Mouse (Mus musculus) retina, postnatal 1 day (tissue): ENCODE measurements around the gene 9130213A22Rik.

Experiments used
- DNase-seq: peaks from one replicate; pipeline ENCODE4 v3.0.0-alpha.2; 2012

Gene 9130213A22Rik

DNA sequence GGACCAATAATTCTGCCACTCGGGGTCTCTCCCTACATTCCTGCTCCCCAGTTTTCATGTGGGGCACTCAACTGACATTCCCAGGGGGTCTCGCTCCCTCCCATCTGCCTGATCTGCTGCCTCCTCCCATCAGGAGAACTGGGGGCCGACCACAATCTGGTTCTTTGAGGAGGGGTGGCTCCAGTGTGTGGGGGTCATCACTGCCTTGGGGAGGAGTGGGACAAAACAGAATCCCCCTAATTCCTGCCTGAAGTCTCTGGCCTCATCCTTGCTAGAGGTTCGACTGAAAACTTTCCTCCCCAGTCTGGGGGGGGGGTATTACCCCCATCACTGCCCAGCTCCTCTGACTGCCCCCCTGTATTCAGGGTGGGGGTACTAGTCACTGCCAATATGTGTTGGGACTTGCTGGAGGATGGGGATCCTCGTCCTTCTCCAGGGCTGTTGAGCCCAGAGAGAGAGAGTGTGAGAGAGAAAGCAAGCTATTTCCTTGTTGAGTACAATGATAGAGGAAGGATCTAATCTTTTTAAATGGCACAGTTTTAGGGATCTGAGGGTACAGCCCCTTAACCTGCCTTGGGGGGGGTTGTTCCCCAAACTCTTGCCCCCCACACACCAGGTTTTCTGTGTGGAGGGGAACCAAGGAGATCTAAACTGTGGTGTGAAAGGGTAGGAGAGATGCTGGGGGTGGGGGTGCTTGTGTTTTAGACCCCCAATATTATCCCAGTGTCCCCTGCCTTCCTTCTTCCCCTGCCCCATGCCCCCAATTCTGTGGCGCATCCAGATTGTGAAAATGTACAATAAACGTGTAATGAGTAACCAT is 30.6 kb downstream of the 9130213A22Rik start:
- DNase-seq: no peak

DNA sequence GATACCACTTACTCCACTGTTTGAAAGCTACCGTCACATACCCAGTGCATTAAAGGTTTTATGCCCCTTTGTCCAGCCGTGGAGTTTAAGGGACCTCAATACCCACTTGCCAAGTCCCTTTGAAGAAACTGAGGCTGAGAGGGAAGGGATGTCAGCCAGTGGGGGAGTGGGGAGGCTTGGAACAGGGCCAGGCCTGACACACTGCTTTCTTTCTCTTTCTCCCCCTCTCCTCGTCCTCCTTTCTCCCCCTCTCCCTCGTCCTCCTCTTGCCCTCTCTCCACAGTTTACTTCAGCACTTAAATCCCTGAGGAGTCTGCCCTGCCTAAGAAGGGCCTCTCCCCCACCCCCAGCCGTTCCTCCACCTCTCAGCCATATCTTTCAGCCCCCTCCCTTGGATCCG is 32.0 kb downstream of the 9130213A22Rik start:
- no peak for DNase-seq

- no peak for DNase-seq
Observed at GRCm38 (mm10) chr11:69089616-69090290, 32.6 kb downstream of the 9130213A22Rik start.

- DNase-seq: no peak
Observed at GRCm38 (mm10) chr11:69088856-69089615, 33.4 kb downstream of the 9130213A22Rik start.

DNA sequence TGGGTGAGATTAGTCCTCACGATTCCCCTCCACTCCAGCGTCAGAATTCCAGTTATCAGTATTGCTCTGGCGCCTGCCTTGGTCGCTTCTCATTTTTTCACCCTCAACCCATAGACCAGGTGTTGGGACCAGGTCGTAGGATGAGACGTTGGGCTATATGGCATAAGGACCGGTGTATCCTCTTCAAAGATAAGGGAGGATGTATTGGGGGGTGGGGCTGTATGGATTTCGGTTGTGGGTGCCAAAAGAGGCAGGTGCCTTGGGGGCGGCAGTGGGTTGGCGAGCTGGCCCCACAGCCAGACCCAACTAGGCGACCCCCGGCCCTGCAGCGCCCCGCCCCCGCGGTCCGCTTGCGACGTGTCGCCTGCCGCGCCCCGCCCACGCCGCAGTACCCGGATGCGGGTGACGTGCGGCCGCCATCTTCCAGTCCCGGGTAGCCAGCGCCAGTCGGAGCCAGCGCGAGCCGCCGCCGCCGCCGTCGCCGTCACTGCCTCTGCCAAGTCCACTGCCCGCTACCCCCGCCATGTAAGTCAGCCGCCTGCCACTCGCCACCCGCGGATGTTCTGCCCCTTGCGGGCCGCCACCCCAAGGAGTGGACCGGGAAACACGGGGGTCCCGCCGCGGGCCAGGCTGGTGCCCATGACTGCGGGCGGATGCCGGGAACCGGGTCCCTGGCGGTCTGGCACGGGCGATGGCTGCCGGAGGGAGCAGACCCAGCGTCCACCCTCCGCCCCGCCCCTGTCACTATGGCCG is 34.1 kb downstream of the 9130213A22Rik start, which contains the start of gene Vamp2:
Gene Vamp2 (plus strand): TSS at position 388 of the 753 bp plus-strand sequence.
- peak; percentile 94 for DNase-seq

DNA sequence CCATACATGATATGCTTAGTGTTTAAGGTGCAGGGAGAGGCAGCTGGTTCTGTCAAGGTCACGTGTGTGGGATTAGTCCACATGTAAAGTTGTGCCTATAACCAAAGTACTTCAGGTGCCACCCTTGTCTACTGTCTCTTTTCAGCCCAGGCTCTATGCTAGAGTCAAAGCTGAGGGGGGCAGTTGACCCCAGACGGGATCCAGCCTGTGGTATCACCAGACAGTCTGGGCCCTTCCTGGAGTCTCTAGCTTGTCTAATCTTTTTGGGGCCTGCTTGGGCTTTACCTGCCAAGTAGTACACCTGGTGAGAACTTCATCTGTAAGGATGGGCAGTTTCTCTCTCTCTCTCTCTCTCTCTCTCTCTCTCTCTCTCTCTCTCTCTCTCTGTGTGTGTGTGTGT is 34.8 kb downstream of the 9130213A22Rik start:
- no peak for DNase-seq

GRCm38 (mm10) chr11:69087082-69087481 is 35.3 kb downstream of the 9130213A22Rik start:
- peak; percentile 79 for DNase-seq

- no peak for DNase-seq
Observed at GRCm38 (mm10) chr11:69086390-69086789, 36.0 kb downstream of the 9130213A22Rik start.

- no peak for DNase-seq
Observed at GRCm38 (mm10) chr11:69085608-69086007, 36.8 kb downstream of the 9130213A22Rik start.

GRCm38 (mm10) chr11:69081613-69082012 is 40.8 kb downstream of the 9130213A22Rik start:
- DNase-seq: no peak

GRCm38 (mm10) chr11:69080855-69081222 is 41.5 kb downstream of the 9130213A22Rik start:
- no peak for DNase-seq

DNA sequence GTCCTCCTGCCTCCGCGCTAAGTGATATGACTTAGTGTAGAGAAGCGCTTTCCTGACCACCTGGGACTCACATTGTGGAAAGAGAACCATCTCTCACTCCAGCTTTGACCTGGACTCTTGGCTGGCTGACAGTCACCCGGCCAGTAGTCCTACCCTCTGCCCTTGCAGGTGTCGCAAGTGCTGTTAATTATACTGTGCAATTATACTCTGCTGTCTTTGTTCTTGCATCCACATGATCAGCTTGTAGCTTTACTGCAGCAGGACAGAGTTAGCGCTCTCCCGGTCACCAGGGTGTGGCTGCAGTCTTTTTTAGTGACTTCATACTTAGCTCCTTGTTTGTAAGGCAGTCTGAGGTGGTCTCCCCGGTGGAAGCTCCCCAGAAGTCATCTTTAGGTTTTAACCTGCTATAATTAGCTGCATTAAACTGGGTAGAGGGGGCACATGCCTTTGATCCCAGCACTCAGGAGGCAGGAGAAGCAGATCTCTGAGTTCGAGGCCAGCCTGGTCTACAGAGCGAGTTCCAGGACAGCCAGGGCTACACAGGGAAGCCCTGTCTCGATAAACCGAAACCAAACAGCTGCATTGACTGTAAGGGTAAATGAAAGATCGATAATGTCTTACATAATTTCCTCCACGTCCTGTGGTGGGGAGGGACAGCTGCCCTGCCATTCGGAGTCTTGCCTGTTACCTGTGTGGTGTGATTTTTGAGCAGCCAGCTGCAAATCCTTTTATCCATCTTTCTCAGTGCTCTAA is 42.1 kb downstream of the 9130213A22Rik start:
- DNase-seq: no peak

- DNase-seq: no peak
Observed at GRCm38 (mm10) chr11:69078805-69079438, 43.5 kb downstream of the 9130213A22Rik start.

GRCm38 (mm10) chr11:69078041-69078440 is 44.3 kb downstream of the 9130213A22Rik start:
- no peak for DNase-seq

DNA sequence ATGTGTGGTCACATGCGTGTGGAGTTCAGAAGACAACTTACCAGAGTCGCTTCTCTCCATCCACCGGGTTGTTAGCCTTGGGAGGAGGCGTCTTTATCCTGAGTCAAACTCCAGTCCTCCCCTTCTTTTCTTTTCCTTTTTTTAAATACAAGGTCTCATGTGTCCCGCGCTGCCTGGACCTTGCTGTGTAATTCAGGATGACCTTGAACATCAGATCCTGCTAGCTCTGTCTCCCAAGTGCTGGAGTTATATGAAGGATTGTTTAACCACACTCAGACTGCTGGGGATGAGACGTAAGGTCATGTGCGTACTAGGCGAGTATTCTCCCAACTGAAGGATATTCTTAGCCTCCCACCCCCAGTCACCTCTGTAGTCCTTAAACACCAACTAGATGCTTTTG is 45.1 kb downstream of the 9130213A22Rik start:
- DNase-seq: no peak

GRCm38 (mm10) chr11:69076572-69076971 is 45.8 kb downstream of the 9130213A22Rik start:
- no peak for DNase-seq

DNA sequence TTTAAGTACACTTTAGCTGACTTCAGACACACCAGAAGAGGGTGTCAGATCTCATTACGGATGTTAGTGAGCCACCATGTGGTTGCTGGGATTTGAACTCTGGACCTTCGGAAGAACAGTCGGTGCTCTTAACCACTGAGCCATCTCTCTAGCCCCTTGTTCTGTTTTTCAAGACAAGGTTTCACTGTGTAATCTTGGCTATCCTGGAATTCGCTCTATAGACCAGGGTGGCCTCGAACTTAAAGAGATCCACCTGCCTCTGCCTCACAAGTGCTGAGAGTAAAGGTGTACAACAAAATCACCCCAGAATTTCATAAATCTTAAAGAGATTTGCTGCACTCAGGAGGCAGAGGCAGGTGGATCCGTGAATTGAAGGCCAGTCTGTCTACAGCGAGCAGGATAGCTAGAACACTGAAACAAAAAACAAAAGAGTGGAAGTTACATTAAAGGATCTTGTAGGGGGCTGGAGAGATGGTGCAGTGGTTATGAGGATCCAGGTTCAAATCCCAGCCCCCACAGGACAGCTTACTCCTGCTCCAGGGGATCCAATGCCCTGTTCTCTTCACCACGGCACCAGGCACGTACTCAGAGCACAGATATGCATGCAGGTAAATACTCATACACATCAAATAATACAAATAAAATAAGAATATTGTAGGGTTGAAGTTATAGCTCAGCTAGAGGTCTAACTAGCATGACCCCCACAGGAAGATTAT is 46.5 kb downstream of the 9130213A22Rik start:
- DNase-seq: no peak

- DNase-seq: no peak
Observed at GRCm38 (mm10) chr11:69074776-69075069, 47.7 kb downstream of the 9130213A22Rik start.

DNA sequence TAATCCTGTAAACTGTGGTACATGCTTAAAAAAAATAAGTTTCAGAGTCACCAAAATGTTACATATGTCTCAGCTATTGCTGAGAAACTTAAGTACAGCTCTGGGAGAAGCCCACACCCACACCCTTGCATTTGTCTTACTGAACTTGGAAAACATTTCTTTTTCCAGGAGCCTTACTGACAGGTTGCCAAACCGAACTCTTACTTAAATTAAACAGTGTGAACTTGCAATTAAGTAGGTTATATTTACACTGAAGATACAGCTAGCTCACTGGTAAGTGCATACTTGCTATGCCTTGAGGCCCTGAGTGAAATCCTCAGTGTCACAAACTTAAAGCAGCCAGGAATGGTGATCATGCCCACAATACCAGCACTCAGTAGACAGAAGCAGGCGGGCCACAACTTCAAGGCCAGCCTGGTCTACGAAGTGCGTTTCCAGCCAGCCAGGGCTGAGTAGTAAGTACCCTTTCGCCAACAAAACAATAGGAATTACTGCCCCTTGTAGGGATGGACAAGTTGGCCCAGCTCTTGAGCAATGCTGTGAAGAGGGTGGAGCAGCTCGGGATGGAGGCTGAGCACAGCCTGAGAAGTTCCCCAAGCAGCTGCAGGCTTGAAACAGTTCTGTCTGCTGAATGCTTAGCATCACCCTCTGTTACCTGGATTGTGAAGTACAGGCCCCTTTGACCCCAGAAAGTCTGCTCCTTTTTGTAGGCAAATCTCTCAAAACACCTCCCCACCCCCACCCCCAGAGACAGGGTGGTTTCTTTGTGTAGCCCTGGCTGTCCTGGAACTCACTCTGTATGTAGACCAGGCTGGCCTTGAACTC is 48.2 kb downstream of the 9130213A22Rik start:
- DNase-seq: no peak
